Mouse (Mus musculus) bone marrow macrophage, adult 2 months (primary cell): ENCODE measurements around the gene Six5.

ENCODE experiments used
- CTCF ChIP-seq: IDR thresholded peaks from 2 replicates; pipeline ENCODE4 v1.5.1; 2012; ENCODE audit warnings: low read depth, mild to moderate bottlenecking, low read length, moderate library complexity
- POLR2A ChIP-seq: IDR thresholded peaks from 2 replicates; pipeline ENCODE4 v1.6.1; 2012; ENCODE audit warnings: mild to moderate bottlenecking, low read depth, low read length, borderline replicate concordance

- no peak for TF ChIP-seq CTCF
- no peak for TF ChIP-seq POLR2A
Measured at GRCm38 (mm10) chr7:19085495-19085894, 8.9 kb upstream of the Six5 start.
